Mouse (Mus musculus): ENCODE data around the gene Cacng1.

Gene Cacng1

DNA sequence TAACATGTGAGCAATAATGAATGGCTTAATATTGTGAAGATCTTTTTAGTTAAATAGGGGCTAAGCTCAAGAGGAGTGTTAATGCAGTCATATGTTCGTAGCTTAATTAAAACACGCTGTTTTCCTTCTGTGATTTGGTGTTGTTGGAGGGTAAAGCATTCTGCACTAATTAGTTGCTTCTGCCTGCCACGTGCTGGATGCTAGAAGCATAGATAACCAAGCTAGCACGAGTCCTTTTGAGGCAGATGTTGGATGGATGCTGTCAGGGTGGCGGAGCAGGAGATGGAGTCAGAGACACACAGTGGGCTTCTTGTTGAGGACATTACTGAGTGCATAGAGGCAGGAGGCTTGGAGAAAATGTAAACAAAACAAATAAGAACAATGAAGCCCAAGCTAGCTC lies 59.2 kb downstream of the Cacng1 start:
- DNase-seq (ENCODE audit: low read depth, low spot score), result no peak

DNA sequence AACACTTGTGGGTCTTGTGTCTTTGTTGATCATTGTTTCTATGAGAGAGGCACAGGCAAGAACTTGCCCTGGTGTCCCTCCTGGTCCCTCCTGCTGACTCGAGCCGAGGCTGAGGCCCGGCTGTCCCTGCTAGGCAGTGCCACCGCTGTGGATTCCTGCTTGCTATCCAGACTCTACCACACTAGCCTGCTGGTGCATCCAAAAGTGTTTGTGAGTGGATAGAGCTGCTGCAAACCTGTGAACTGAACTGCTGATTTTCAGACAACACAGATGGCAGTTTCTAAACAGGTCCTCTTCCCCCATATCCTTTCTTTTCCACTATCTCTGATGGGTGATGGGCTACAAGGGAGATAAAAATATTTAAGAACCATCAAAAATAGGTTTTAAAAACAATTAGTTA lies 60.8 kb downstream of the Cacng1 start:
- DNase-seq (ENCODE audit: low read depth, low spot score), result no peak
